Mouse (Mus musculus) liver, adult 2 months (tissue): ENCODE data around the gene Lrrc46.

Experiments
- CTCF ChIP-seq: fragments of 200-500 bp; IDR thresholded peaks from 2 replicates; pipeline ENCODE4 v1.5.1; 2011; ENCODE audit warnings: low read depth, low read length, control low read depth
- POLR2A ChIP-seq: fragments of 200-500 bp; IDR thresholded peaks from 2 replicates; pipeline ENCODE4 v1.6.1; 2011; ENCODE audit warnings: low read length, control low read depth; ENCODE audit not compliant: insufficient read depth; ENCODE audit errors: extremely low read depth

GRCm38 (mm10) chr11:96997380-96997956 is 43.7 kb downstream of the Lrrc46 start:
- TF ChIP-seq CTCF (no peak), POLR2A (no peak)
